Mouse (Mus musculus) limb, embryonic 13.5 days (tissue): Measurements from ENCODE around the gene Sf1. TPM values are rescaled to one million over a fixed set of nuclear protein-coding genes. Genes with fewer than 3 reads are reported as not detected.

ENCODE experiments used
- ATAC-seq: fragments of 200-750 bp; cut with Nextera tagmentation; 2 replicates; pipeline ENCODE4 v1.8.0; 2017; ENCODE audit warnings: low read depth, moderate number of reproducible peaks, moderate TSS enrichment; ENCODE audit not compliant: low FRiP score
- H3K27ac ChIP-seq: fragments of 300-500 bp; sonication (generic); 2 replicates; pipeline ENCODE4 v1.5.1; 2015; ENCODE audit warnings: inconsistent platforms, mild to moderate bottlenecking, moderate library complexity
- H3K27me3 ChIP-seq: fragments of 300-500 bp; sonication (generic); 2 replicates; pipeline ENCODE4 v1.6.1; 2015; ENCODE audit warnings: mild to moderate bottlenecking, inconsistent platforms
- H3K36me3 ChIP-seq: fragments of 300-500 bp; sonication (generic); 2 replicates; pipeline ENCODE4 v1.6.1; 2015; ENCODE audit warnings: inconsistent platforms, mild to moderate bottlenecking, moderate library complexity
- H3K4me1 ChIP-seq: fragments of 300-500 bp; sonication (generic); 2 replicates; pipeline ENCODE4 v1.6.1; 2015; ENCODE audit warnings: inconsistent platforms
- H3K4me2 ChIP-seq: fragments of 300-500 bp; sonication (generic); replicated peaks from 2 replicates; pipeline ENCODE4 v1.6.1; 2015; ENCODE audit warnings: inconsistent platforms, mild to moderate bottlenecking, moderate library complexity
- H3K4me3 ChIP-seq: fragments of 300-500 bp; sonication (generic); 2 replicates; pipeline ENCODE4 v1.5.1; 2015; ENCODE audit warnings: moderate library complexity, mild to moderate bottlenecking, inconsistent platforms
- H3K9ac ChIP-seq: fragments of 300-500 bp; sonication (generic); 2 replicates; pipeline ENCODE4 v1.6.1; 2015; ENCODE audit warnings: mild to moderate bottlenecking, inconsistent platforms
- H3K9me3 ChIP-seq: fragments of 300-500 bp; sonication (generic); 2 replicates; pipeline ENCODE4 v1.6.1; 2016; ENCODE audit warnings: inconsistent platforms
- WGBS: fragments of 180-500 bp; shearing (Covaris S2); methylation state at CpG from one replicate; pipeline ENCODE4 v1.1.7; 2015; 5-methylcytosine and 5-hydroxymethylcytosine counted together
- polyA plus RNA-seq: library from polyadenylated mRNA; unstranded; fragments of >200 nt; fragmentation: Nextera tagmentation; extraction: Ambion mirVana; gene quantifications from 2 replicates; pipeline ENCODE4 v1.2.1, GENCODE M21; 2015

The Sf1 gene
- 130 and 148 TPM in 2 replicates for polyA plus RNA-seq

GRCm38 (mm10) chr19:6363411-6364240, at the start of gene Sf1:
Gene Sf1 (plus strand): TSS chr19:6363690.
- Histone ChIP-seq H3K27me3 (no peaks in the 10 kb centered on the region), H3K4me3 (peak within 1 kb of the TSS; percentile 99), H3K4me2 (peak within 1 kb of the TSS; percentile 97), H3K36me3 (peaks cover 45% of the 10 kb centered on the region), H3K9ac (peak within 1 kb of the TSS; percentile 99), H3K4me1 (peaks cover 39% of the 10 kb centered on the region), H3K9me3 (no peaks in the 10 kb centered on the region), H3K27ac (peak within 1 kb of the TSS; percentile 98)
- peak; percentile 98 for ATAC-seq
- 1% methylated on average over 70 of the region's 85 CpGs for WGBS

GRCm38 (mm10) chr19:6313796-6314195, 49.7 kb upstream of the Sf1 start:
- Histone ChIP-seq H3K9me3 (no peaks in the 10 kb centered on the region), H3K27me3 (no peaks in the 10 kb centered on the region), H3K4me2 (no peak overlapping the region), H3K4me3 (no peak overlapping the region), H3K27ac (no peak overlapping the region), H3K4me1 (no peaks in the 10 kb centered on the region), H3K36me3 (peaks cover 88% of the 10 kb centered on the region), H3K9ac (no peak overlapping the region)
- no peak for ATAC-seq
- 86% methylated on average over 8 of the region's 8 CpGs for WGBS

DNA sequence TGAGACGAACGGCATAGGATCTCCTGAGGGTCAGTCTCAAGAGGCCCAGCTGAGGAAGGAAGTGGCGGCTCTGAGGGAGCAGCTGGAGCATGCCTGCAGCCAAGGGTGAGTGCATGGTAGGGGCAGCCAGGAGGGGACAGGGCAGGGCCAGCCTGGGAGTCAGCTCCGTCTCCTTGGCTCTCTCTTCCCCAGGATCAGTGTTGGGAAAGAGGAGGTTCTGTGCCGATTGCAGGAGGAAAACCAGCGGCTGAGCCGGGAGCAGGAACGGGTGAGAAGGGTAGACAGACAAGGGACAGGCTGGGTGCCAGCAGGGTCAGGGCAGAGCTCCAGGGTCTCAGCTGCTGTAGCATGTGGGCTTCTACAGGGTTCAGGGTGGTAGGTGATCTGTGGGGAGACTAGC, 49.0 kb upstream of the Sf1 start:
- no peak for ATAC-seq
- Histone ChIP-seq H3K27me3 (no peaks in the 10 kb centered on the region), H3K4me3 (no peak overlapping the region), H3K36me3 (peaks cover 95% of the 10 kb centered on the region), H3K27ac (no peak overlapping the region), H3K4me1 (no peaks in the 10 kb centered on the region), H3K4me2 (no peak overlapping the region), H3K9ac (0 out of 2 replicates have a peak overlapping the region, but pooled peaks have one; percentile 13), H3K9me3 (no peaks in the 10 kb centered on the region)
- WGBS = 77% methylated on average over 8 of the region's 8 CpGs

- H3K4me3 ChIP-seq = no peak overlapping the region
- no peaks in the 10 kb centered on the region for H3K4me1 ChIP-seq
- H3K27me3 ChIP-seq = no peaks in the 10 kb centered on the region
- no peak overlapping the region for H3K27ac ChIP-seq
- WGBS = 77% methylated on average over 14 of the region's 14 CpGs
- no peak overlapping the region for H3K9ac ChIP-seq
- no peak overlapping the region for H3K4me2 ChIP-seq
- H3K9me3 ChIP-seq = no peaks in the 10 kb centered on the region
- ATAC-seq = no peak
- H3K36me3 ChIP-seq = peaks cover 98% of the 10 kb centered on the region
These were observed 47.9 kb upstream of the Sf1 start for GRCm38 (mm10) chr19:6315573-6315972.

DNA sequence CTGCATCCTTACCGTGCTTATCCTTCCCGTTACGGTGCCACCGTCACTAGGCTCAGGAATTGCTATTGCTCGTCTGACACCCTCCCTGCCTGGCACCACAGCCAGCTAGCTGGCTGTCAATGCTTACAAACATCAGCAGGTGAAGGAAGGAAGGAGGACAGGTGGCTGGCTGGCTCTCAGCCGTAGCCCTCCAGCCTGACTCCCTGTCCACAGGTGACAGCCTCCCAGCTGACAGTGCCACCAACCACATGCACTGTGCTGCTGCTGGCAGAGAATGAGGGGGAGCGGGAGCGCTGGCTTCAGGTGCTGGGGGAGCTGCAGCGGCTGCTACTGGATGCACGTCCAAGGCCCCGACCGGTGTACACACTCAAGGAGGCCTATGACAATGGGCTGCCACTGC, 45.3 kb upstream of the Sf1 start:
- peaks cover 98% of the 10 kb centered on the region for H3K36me3 ChIP-seq
- H3K27ac ChIP-seq = no peak overlapping the region
- H3K9me3 ChIP-seq = no peaks in the 10 kb centered on the region
- H3K4me1 ChIP-seq = no peaks in the 10 kb centered on the region
- H3K4me2 ChIP-seq = no peak overlapping the region
- no peaks in the 10 kb centered on the region for H3K27me3 ChIP-seq
- no peak overlapping the region for H3K9ac ChIP-seq
- H3K4me3 ChIP-seq = no peak overlapping the region
- WGBS = 92% methylated on average over 12 of the region's 12 CpGs
- no peak for ATAC-seq

DNA sequence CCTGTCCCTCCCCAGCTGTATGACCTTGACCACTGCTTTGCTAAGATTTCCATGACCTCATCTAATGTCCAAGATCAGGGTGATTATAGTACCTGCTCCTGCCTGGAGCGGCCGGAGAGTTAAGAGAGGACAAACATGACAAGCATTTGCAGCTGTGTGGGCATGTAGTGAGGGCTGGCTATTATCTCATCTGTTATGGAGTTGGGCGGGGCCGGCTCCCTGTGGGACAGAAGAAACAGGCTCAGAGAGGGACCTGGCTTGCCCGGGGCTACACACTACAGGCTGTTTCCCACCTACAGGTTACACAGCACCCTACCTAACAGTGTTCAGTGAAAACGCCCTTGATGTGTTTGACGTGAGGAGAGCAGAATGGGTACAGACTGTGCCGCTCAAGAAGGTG, 42.1 kb upstream of the Sf1 start:
- Histone ChIP-seq H3K9me3 (no peaks in the 10 kb centered on the region), H3K9ac (no peak overlapping the region; the same call in 1 of the 2 replicates), H3K27me3 (no peaks in the 10 kb centered on the region), H3K4me3 (no peak overlapping the region), H3K4me1 (no peaks in the 10 kb centered on the region), H3K27ac (no peak overlapping the region; the same call in 1 of the 2 replicates), H3K4me2 (0 out of 2 replicates have a peak overlapping the region, but pooled peaks have one; percentile 4), H3K36me3 (peaks cover 85% of the 10 kb centered on the region)
- no peak for ATAC-seq
- whole genome bisulfite sequencing = 79% methylated on average over 8 of the region's 8 CpGs

GRCm38 (mm10) chr19:6321786-6322621, 41.5 kb upstream of the Sf1 start:
- 74% methylated on average over 33 of the region's 33 CpGs for WGBS
- Histone ChIP-seq H3K4me3 (no peak overlapping the region), H3K27ac (no peak overlapping the region; the same call in 1 of the 2 replicates), H3K36me3 (peaks cover 79% of the 10 kb centered on the region), H3K4me2 (0 out of 2 replicates have a peak overlapping the region, but pooled peaks have one; percentile 4), H3K9me3 (no peaks in the 10 kb centered on the region), H3K27me3 (no peaks in the 10 kb centered on the region), H3K4me1 (no peaks in the 10 kb centered on the region), H3K9ac (no peak overlapping the region)
- ATAC-seq = no peak

GRCm38 (mm10) chr19:6324751-6325150, 38.7 kb upstream of the Sf1 start:
- Histone ChIP-seq H3K9ac (no peak overlapping the region), H3K4me2 (no peak overlapping the region), H3K4me3 (no peak overlapping the region), H3K27ac (no peak overlapping the region), H3K4me1 (no peaks in the 10 kb centered on the region), H3K27me3 (no peaks in the 10 kb centered on the region), H3K9me3 (no peaks in the 10 kb centered on the region), H3K36me3 (peaks cover 51% of the 10 kb centered on the region)
- WGBS = 85% methylated on average over 9 of the region's 9 CpGs
- no peak for ATAC-seq

DNA sequence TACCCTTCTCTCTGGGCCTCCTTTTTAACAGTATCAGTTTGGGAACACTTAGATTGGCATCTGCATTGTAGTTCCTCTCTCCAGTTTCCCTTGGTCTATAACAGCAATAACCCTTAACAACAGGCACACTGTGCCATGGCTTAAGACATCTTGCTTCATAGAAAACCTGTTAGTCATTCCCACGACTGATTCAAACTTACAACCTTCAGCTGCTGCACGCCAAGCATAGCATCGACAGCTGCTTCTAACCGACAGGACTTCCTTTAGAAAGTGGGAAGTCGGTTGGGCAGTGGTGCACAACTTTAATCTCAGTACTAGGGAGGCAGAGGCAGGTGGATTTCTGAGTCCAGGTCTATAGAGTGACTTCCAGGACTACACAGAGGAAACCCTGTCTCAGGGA, 32.3 kb upstream of the Sf1 start:
- no peak for ATAC-seq
- H3K36me3 ChIP-seq = 0 out of 2 replicates have a peak, but pooled peaks cover 1% of the 10 kb centered on the region
- H3K4me3 ChIP-seq = no peak overlapping the region
- peak overlapping the region; percentile 48; the same call in 1 of the 2 replicates for H3K9ac ChIP-seq
- 61% methylated on average over 5 of the region's 5 CpGs for WGBS
- H3K27ac ChIP-seq = peak overlapping the region; percentile 33; the same call in 1 of the 2 replicates
- H3K9me3 ChIP-seq = no peaks in the 10 kb centered on the region
- H3K4me1 ChIP-seq = peaks cover 18% of the 10 kb centered on the region
- peak overlapping the region; percentile 44 for H3K4me2 ChIP-seq
- no peaks in the 10 kb centered on the region for H3K27me3 ChIP-seq

DNA sequence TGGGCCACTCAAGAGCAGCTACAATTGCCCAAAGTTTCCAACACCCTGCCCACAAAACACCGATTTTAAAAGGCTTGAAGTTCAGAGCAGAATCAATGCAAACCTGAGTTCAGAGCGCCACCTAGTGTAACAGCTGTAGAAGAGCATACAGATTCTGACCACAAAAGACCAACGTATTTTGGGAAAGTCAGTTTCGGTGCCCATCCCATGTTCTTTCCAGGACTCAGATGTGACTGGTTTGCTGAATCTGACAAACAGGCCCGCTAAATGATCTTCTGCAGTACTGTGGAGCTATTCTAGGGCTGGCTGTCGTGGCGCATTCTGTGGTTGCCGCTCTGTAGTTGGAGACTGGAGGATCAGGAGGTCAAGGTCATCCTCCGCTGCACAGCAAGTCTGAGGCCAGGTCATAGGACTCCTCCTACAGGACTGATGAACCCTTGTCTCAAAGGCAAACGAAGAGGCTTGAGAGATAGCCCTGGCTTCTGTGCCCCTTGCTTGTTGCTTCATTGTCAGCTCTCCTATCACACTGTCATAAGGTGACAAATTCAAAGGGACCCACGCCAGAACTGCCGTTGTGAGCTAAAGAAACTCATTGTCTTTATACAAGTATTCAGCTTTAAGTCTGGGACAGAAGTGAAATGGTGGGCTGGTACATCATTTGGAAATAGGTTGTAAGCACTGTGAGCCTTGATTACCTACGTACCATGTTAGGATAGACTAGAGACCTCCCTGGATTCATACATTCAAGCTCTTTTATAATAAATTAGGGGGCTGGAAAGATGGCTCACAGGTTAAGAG, 31.6 kb upstream of the Sf1 start:
- Histone ChIP-seq H3K36me3 (peaks cover 3% of the 10 kb centered on the region), H3K27me3 (no peaks in the 10 kb centered on the region), H3K9me3 (no peaks in the 10 kb centered on the region), H3K9ac (0 out of 2 replicates have a peak overlapping the region, but pooled peaks have one; percentile 48), H3K4me2 (peak overlapping the region; percentile 44), H3K27ac (no peak overlapping the region), H3K4me1 (peaks cover 25% of the 10 kb centered on the region), H3K4me3 (no peak overlapping the region)
- WGBS = 28% methylated on average over 13 of the region's 13 CpGs
- no peak for ATAC-seq

GRCm38 (mm10) chr19:6333761-6334595, 29.5 kb upstream of the Sf1 start:
- 59% methylated on average over 9 of the region's 9 CpGs for whole genome bisulfite sequencing
- no peaks in the 10 kb centered on the region for H3K27me3 ChIP-seq
- H3K9me3 ChIP-seq = no peaks in the 10 kb centered on the region
- peak overlapping the region; percentile 93 for H3K9ac ChIP-seq
- peak overlapping the region; percentile 86 for H3K4me3 ChIP-seq
- no peak for ATAC-seq
- H3K27ac ChIP-seq = peak overlapping the region; percentile 81
- H3K4me1 ChIP-seq = peaks cover 30% of the 10 kb centered on the region
- H3K4me2 ChIP-seq = peak overlapping the region; percentile 96
- H3K36me3 ChIP-seq = peaks cover 24% of the 10 kb centered on the region
